Mouse (Mus musculus) heart, postnatal 14 days (tissue): ENCODE data around the gene Smco3. TPM values are rescaled to one million over a fixed set of nuclear protein-coding genes. Genes with fewer than 3 reads are reported as not detected.
"Not testable (repeated sequence)": the region's sequence is repeated elsewhere in the genome, so short reads cannot be mapped to it uniquely, and the experiment has no call there.

Source experiments
- DNase-seq, 2 experiments: peaks; one replicate each; pipeline ENCODE4 v3.0.0; 2021 to 2022
- intact Hi-C: fragments of 180-260 bp; cut with DNase I; formaldehyde crosslinking; loops from one replicate; pipeline ENCODE4 v1.15.1; 2025
- total RNA-seq, 2 experiments: library from RNA; stranded (reverse); gene quantifications; 2 replicates each; pipeline ENCODE4 v1.2.3; 2021

The Smco3 gene
- total RNA-seq, 2 experiments from 2014 or later, result not detected

DNA sequence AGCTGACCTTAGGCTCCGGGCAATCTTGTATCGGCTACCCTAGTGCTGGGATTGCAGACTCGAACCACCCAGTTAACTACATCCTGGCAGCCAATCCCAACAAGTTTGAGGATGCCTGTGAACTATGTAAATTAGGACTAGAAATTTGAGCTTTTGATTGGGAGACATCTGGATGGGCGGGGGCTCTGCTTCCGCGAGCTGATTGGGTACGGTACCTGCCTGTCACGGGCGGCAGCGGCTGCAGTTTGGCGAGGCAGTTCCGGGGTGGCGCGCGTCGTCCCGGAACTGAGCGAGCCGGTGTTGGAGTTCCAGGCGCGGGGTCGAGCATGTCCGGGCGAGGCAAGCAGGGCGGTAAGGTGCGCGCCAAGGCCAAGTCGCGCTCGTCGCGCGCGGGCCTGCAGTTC, 27.2 kb downstream of the Smco3 start, which contains the start of gene H2afj:
H2afj (plus strand) TSS at position 231 of the 404 bp plus-strand sequence.
- intact Hi-C loops, result no loop called here
- peak; percentile 99 for DNase-seq

- DNase-seq, result no peak
- intact Hi-C loops, result no loop called here
Measured at GRCm38 (mm10) chr6:136807395-136808013, 27.7 kb downstream of the Smco3 start.

- intact Hi-C loops, result no loop called here
Measured at GRCm38 (mm10) chr6:136806819-136807218, 28.4 kb downstream of the Smco3 start.

GRCm38 (mm10) chr6:136805409-136805775, 29.9 kb downstream of the Smco3 start:
- intact Hi-C loops, result loop anchor here (2.0 kb wide), 1 partner anchor 25 kb away; no protein-coding TSS in a partner anchor
- DNase-seq, result no peak

More at GRCm38 (mm10) chr6:136806819-136807218, 28.4 kb downstream of the Smco3 start:
- no peak for DNase-seq

GRCm38 (mm10) chr6:136804705-136805408, 30.4 kb downstream of the Smco3 start:
- intact Hi-C loops, result loop anchor here (2.0 kb wide), 1 partner anchor 26 kb away; no protein-coding TSS in a partner anchor
- DNase-seq, result no peak

DNA sequence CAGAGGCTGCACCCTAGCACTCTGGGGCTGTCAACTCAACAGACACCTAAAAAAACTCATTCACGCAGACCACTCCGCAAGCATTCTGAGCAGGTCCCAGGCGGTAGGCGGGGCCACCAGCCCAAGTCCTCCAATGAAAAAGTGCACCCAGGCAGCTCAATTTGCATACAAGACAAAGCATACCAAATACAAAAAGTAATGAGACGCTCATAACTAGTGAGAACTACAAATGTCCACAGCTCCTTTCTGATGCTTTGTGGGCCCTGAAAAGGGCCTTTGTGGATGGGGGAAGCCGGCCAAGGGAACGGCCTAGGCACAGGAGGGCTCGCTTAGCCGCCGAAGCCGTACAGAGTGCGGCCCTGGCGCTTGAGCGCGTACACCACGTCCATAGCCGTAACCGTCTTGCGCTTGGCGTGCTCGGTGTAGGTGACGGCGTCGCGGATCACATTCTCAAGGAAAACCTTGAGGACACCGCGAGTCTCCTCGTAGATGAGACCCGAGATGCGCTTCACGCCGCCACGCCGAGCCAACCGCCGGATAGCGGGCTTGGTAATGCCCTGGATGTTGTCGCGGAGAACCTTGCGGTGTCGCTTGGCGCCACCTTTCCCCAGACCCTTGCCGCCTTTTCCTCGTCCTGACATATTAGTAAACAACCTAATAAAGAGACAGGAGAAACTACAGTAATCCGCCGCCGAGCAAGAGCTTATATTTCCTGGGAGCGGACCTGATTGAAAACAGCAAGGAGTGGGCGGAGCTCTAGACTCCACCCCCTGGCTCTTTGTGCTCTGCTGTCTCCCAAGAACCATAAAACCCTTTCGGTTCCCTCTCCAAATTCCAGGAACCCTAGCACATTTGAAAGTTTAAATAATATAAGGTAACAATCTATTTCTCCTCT, 31.3 kb downstream of the Smco3 start, which contains the start of gene Hist4h4:
Hist4h4 (minus strand) TSS at position 677 of the 895 bp plus-strand sequence.
- intact Hi-C loops, result loop anchor here (2.0 kb wide), 1 partner anchor 27 kb away; no protein-coding TSS in a partner anchor
- peak; percentile 96 to 99 for DNase-seq

GRCm38 (mm10) chr6:136803093-136803738, 32.0 kb downstream of the Smco3 start:
- no peak for DNase-seq
- intact Hi-C loops, result no loop called here

DNA sequence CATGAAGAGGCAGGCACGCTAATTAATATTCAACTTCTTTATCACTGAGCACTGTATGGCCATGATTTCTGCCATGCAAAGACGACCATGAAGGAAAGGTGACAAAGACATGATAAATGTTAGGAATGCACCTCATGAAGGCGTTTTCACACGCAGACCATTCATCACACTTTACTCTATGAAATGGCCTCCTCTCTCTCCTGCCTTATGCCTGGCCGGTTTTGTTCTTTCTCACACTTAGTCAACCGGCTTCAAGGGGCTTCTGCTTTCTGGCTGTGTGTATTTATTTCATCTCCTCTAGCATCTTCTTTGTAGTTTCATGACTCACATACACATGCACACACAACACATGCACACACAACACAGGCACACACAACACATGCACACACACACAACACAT, 34.0 kb downstream of the Smco3 start:
- intact Hi-C loops, result no loop called here

GRCm38 (mm10) chr6:136800710-136801109, 34.5 kb downstream of the Smco3 start:
- no peak for DNase-seq
- intact Hi-C loops, result no loop called here

More for the DNA sequence above, 34.0 kb downstream of the Smco3 start:
- DNase-seq, result no peak

- DNase-seq, intact Hi-C loops: not testable (repeated sequence)
Measured at GRCm38 (mm10) chr6:136797874-136798693, 37.2 kb downstream of the Smco3 start.

DNA sequence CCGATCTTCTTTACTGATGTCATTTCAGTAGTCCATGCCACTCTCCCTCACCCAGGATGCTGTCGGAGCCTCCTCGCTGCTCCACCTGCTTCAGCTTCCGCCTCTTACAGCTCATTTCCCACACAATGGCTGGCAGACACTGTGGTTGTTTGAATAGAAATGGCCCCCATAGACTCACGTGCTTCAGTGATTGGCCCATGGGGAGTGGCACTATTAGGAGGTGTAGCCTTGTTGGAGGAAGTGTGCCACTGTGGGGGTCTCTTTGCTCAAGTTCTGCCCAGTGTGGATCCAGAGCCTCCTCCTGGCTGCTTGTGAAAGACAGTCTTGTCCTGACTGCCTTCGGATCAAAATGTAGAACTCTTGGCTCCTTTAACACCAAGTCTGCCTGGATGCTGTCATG, 39.4 kb downstream of the Smco3 start:
- DNase-seq, result no peak
- intact Hi-C loops, result no loop called here

DNA sequence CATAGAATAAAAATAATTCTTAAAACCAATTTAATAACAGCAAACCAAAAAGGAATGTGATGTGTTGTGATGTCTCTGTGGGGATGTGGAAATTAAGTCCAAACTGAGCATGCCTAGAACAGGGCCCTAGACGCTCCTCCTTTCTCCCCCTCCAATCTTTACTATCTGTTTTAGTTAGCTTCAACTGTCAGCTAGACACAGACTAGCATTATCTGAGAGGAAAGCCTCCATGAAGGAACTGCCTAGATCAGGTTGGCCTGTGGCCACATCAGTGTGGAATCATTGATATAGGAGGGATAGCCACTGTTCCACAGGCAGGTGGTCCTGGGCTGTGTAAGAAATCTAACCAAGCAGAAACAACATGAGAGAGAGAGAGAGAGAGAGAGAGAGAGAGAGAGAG, 40.1 kb downstream of the Smco3 start:
- no peak for DNase-seq
- intact Hi-C loops, result no loop called here

GRCm38 (mm10) chr6:136793831-136794525, 41.3 kb downstream of the Smco3 start:
- no peak for DNase-seq
- intact Hi-C loops, result no loop called here

- intact Hi-C loops, result no loop called here
- DNase-seq, result no peak
Measured at GRCm38 (mm10) chr6:136792884-136793758, 42.1 kb downstream of the Smco3 start.

- DNase-seq, result peak; percentile 75 to 82
- intact Hi-C loops, result no loop called here
Measured at GRCm38 (mm10) chr6:136789391-136789971, 45.8 kb downstream of the Smco3 start.

DNA sequence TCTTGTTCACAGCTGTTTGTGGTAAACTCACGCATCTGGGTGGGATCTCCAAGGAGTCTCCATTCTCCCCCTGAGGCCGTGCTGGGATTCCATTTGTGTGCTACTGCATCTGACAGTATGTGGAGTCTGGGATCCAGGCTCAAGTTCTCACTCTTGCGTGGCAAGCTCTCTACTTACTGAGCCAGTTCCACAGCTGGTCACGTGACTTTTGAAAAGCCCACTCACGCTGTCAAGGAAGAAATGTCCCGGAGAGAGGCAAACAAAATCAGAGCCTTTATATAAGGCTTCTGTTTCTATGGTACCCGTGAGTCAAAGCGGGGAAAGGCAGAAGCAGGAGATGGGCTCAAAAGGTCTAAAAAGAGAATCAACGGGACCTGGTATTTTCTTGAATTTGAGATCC, 52.5 kb downstream of the Smco3 start:
- intact Hi-C loops, result no loop called here

DNA sequence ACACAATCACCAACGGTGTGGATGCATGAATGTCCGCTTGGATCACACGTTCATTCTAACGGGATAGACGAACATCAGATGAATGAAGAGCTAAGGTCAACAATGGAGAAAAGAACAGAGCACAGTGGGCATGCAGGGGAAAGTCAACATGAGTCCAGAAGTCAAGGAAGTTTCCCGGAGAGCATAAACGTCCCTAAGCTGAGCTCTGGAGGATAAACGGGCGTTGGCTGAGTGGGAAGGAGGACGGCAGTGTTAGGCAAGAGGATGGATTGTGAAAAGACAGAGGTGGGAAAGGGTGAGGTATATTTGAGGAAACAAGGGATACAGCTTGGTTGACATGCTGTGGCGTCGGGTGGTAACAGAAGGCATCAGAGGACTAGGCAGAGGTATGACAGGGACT, 53.1 kb downstream of the Smco3 start:
- intact Hi-C loops, result no loop called here
- DNase-seq, result no peak

More for the DNA sequence above, 52.5 kb downstream of the Smco3 start:
- no peak for DNase-seq
